Mouse (Mus musculus) heart, embryonic 16.5 days (tissue): Measurements from ENCODE around the gene Fam169a. TPM values are rescaled to one million over a fixed set of nuclear protein-coding genes. Genes with fewer than 3 reads are reported as not detected.
"Not testable (repeated sequence)": the region's sequence is repeated elsewhere in the genome, so short reads cannot be mapped to it uniquely, and the experiment has no call there.

Source experiments
- ATAC-seq: fragments of 200-750 bp; cut with Nextera tagmentation; replicated peaks from 2 replicates; pipeline ENCODE4 v1.8.0; 2017; ENCODE audit warnings: moderate number of reproducible peaks; ENCODE audit not compliant: insufficient read depth, low FRiP score; ENCODE audit errors: extremely low read depth
- H3K27ac ChIP-seq: fragments of 300-500 bp; sonication (generic); 2 replicates; pipeline ENCODE4 v1.5.1; 2014; ENCODE audit warnings: mild to moderate bottlenecking, low read length, control low read depth, moderate library complexity
- H3K27me3 ChIP-seq: fragments of 300-500 bp; sonication (generic); 2 replicates; pipeline ENCODE4 v1.6.1; 2014; ENCODE audit warnings: low read length, mixed read lengths; ENCODE audit not compliant: control insufficient read depth, insufficient read depth
- H3K36me3 ChIP-seq: fragments of 300-500 bp; sonication (generic); 2 replicates; pipeline ENCODE4 v1.6.1; 2014; ENCODE audit not compliant: control insufficient read depth, insufficient read depth
- H3K4me1 ChIP-seq: fragments of 300-500 bp; sonication (generic); 2 replicates; pipeline ENCODE4 v1.6.1; 2014; ENCODE audit warnings: low read length, mixed read lengths; ENCODE audit not compliant: control insufficient read depth, insufficient read depth
- H3K4me2 ChIP-seq: fragments of 300-500 bp; sonication (generic); 2 replicates; pipeline ENCODE4 v1.6.1; 2014; ENCODE audit warnings: low read depth, mild to moderate bottlenecking, control low read depth, low read length
- H3K4me3 ChIP-seq: fragments of 300-500 bp; sonication (generic); 2 replicates; pipeline ENCODE4 v1.5.1; 2014; ENCODE audit warnings: mild to moderate bottlenecking, control low read depth, low read length
- H3K9ac ChIP-seq: fragments of 300-500 bp; sonication (generic); 2 replicates; pipeline ENCODE4 v1.6.1; 2014; ENCODE audit warnings: low read length, control low read depth
- H3K9me3 ChIP-seq: fragments of 300-500 bp; sonication (generic); replicated peaks from 2 replicates; pipeline ENCODE4 v1.6.1; 2016; ENCODE audit warnings: low read length; ENCODE audit not compliant: control insufficient read depth
- WGBS: fragments of 180-500 bp; shearing (Covaris S2); extraction: QIAGEN DNeasy Blood & Tissue Kit; methylation state at CpG from one replicate; pipeline ENCODE4 v1.1.7; 2014; 5-methylcytosine and 5-hydroxymethylcytosine counted together
- polyA plus RNA-seq: library from polyadenylated mRNA; unstranded; fragments of >200 nt; fragmentation: Nextera tagmentation; extraction: Ambion mirVana; gene quantifications from 2 replicates; pipeline ENCODE4 v1.2.1, GENCODE M21; 2015

The Fam169a gene
- polyA plus RNA-seq, 1 experiment from 2014 or later: 2.5 TPM

- no peak for ATAC-seq
- Histone ChIP-seq H3K27ac (no peak overlapping the region), H3K4me1 (no peaks in the 10 kb centered on the region), H3K4me2 (no peak overlapping the region), H3K9me3 (no peaks in the 10 kb centered on the region), H3K36me3 (no peaks in the 10 kb centered on the region), H3K27me3 (no peaks in the 10 kb centered on the region), H3K9ac (no peak overlapping the region), H3K4me3 (no peak overlapping the region)
- whole genome bisulfite sequencing: 51% methylated on average over 4 of the region's 4 CpGs
Observed at GRCm38 (mm10) chr13:97057817-97058216, 9.3 kb upstream of the Fam169a start.

GRCm38 (mm10) chr13:97059746-97060145 lies 7.3 kb upstream of the Fam169a start:
- H3K4me1 ChIP-seq: no peaks in the 10 kb centered on the region
- ATAC-seq: no peak
- H3K36me3 ChIP-seq: no peaks in the 10 kb centered on the region
- H3K9me3 ChIP-seq: no peaks in the 10 kb centered on the region
- WGBS: 88% methylated on average over 6 of the region's 6 CpGs
- no peak overlapping the region for H3K4me2 ChIP-seq
- no peak overlapping the region for H3K27ac ChIP-seq
- H3K4me3 ChIP-seq: no peak overlapping the region
- H3K27me3 ChIP-seq: no peaks in the 10 kb centered on the region
- H3K9ac ChIP-seq: no peak overlapping the region

GRCm38 (mm10) chr13:97060331-97060730 lies 6.8 kb upstream of the Fam169a start:
- no peaks in the 10 kb centered on the region; the same call in 1 of the 2 replicates for H3K9me3 ChIP-seq
- 54% methylated on average over 4 of the region's 8 CpGs for WGBS
- no peak overlapping the region for H3K4me2 ChIP-seq
- H3K27ac ChIP-seq: no peak overlapping the region
- no peak overlapping the region for H3K9ac ChIP-seq
- no peak for ATAC-seq
- no peak overlapping the region for H3K4me3 ChIP-seq
- no peaks in the 10 kb centered on the region for H3K36me3 ChIP-seq
- no peaks in the 10 kb centered on the region for H3K4me1 ChIP-seq
- no peaks in the 10 kb centered on the region for H3K27me3 ChIP-seq

GRCm38 (mm10) chr13:97062151-97062550 lies 4.9 kb upstream of the Fam169a start:
- no peaks in the 10 kb centered on the region for H3K36me3 ChIP-seq
- no peak overlapping the region for H3K4me3 ChIP-seq
- H3K9ac ChIP-seq: no peak overlapping the region
- no peaks in the 10 kb centered on the region for H3K4me1 ChIP-seq
- no peak overlapping the region for H3K4me2 ChIP-seq
- WGBS: 87% methylated on average over 3 of the region's 3 CpGs
- H3K9me3 ChIP-seq: peaks cover 5% of the 10 kb centered on the region; the same call in 1 of the 2 replicates
- no peak for ATAC-seq
- H3K27me3 ChIP-seq: no peaks in the 10 kb centered on the region
- H3K27ac ChIP-seq: no peak overlapping the region

DNA sequence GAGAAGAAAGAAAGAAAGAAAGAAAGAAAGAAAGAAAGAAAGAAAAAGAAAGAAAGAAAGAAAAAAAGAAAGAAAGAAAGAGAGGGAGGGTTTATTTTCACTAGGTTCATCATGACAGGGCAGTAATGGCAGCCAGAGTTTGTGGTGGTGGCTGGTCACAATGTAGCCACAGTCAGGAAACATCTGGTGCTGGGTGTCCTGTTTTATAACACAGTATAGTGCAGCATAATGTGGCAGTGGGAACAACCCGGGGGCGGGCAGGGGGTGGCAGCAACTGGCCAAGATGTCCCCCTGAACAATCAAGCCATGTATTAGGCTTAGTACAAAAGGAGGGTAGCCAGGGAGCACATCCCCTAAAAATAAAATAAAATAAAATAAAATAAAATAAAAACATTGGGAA lies 3.7 kb upstream of the Fam169a start:
- Histone ChIP-seq H3K9me3 (peaks cover 5% of the 10 kb centered on the region; the same call in 1 of the 2 replicates), H3K36me3 (no peaks in the 10 kb centered on the region), H3K4me3 (no peak overlapping the region), H3K27me3 (no peaks in the 10 kb centered on the region), H3K9ac (no peak overlapping the region), H3K27ac (no peak overlapping the region), H3K4me2 (no peak overlapping the region), H3K4me1 (no peaks in the 10 kb centered on the region)
- ATAC-seq: no peak
- WGBS: 79% methylated on average over 2 of the region's 2 CpGs

DNA sequence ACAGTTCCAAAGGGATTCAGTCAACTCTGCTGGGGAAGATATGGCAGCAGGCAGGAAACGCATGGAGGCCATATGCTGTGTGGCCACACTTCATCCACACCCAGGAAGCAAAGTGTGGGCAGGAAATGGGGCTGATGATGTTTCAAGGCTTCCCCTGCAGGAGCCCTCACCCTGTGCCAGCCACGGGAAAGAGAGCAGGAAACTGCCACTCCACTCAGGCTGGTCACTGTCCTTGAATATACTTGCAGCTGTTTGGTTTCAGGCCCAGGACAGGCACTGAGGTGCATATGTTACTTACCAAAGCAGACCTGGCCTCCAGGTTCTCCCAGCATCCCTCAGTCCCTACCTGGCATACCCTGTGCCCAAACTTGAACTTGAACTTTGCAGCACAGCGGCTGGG lies 2.7 kb upstream of the Fam169a start:
- H3K9ac ChIP-seq: no peak overlapping the region
- H3K4me1 ChIP-seq: no peaks in the 10 kb centered on the region
- 41% methylated on average over 3 of the region's 3 CpGs for WGBS
- no peak overlapping the region for H3K4me3 ChIP-seq
- H3K4me2 ChIP-seq: no peak overlapping the region
- H3K27ac ChIP-seq: no peak overlapping the region
- no peak for ATAC-seq
- H3K36me3 ChIP-seq: no peaks in the 10 kb centered on the region
- peaks cover 5% of the 10 kb centered on the region; the same call in 1 of the 2 replicates for H3K9me3 ChIP-seq
- H3K27me3 ChIP-seq: no peaks in the 10 kb centered on the region

DNA sequence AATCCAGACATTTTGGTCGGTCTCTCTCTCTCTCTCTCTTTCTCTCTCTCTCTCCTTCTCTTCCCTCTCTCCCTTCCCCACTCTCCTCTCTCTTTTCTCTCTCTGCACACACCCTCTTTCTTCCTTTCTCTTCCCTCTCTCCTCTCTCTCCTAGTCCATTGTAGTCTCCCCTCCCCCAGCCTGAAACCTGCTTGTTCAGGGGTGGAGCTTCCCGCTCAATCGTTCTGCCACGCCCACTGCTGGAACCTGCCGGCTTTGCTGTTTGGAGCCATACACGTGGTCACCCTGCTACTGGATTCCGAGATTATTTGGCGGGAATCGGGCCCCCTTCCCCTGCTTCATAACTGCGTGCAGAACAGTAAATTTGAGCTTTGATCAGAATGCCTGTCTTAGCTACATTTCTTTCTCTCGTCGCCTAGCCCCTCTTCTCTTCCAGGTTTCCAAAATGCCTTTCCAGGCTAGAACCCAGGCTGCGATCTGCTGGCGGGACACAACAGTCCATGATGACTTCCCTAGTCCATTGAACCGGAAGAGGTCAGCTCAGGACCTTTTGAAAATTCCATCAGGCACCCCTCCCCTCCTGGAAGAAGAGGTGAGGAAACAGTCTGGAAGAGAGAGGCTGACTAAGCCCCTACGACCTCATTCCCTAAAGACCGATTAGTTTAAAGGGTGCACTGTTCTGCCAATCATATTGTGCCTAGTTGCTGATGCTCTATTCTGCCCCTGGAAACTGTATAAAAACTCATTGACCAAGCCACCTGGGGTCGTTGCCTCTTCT lies 2.1 kb upstream of the Fam169a start:
- H3K4me1 ChIP-seq, H3K36me3 ChIP-seq, H3K4me2 ChIP-seq, H3K27me3 ChIP-seq, H3K9ac ChIP-seq, H3K4me3 ChIP-seq, H3K9me3 ChIP-seq, H3K27ac ChIP-seq, ATAC-seq: not testable (repeated sequence)
- 46% methylated on average over 18 of the region's 18 CpGs for WGBS

GRCm38 (mm10) chr13:97067691-97068090 lies 605 bp downstream of the Fam169a start:
- H3K9ac ChIP-seq: no peak overlapping the region
- WGBS: 32% methylated on average over 6 of the region's 6 CpGs
- H3K4me3 ChIP-seq: no peak overlapping the region
- peaks cover 5% of the 10 kb centered on the region; the same call in 1 of the 2 replicates for H3K9me3 ChIP-seq
- ATAC-seq: no peak
- no peak overlapping the region for H3K27ac ChIP-seq
- H3K4me2 ChIP-seq: no peak overlapping the region
- H3K27me3 ChIP-seq: peaks cover 4% of the 10 kb centered on the region
- no peaks in the 10 kb centered on the region for H3K36me3 ChIP-seq
- no peaks in the 10 kb centered on the region; the same call in 1 of the 2 replicates for H3K4me1 ChIP-seq

GRCm38 (mm10) chr13:97068151-97068550 lies 1.1 kb downstream of the Fam169a start:
- Histone ChIP-seq H3K27me3 (peaks cover 6% of the 10 kb centered on the region), H3K4me3 (no peak overlapping the region), H3K4me2 (no peak overlapping the region), H3K36me3 (no peaks in the 10 kb centered on the region), H3K9ac (no peak overlapping the region), H3K9me3 (peaks cover 5% of the 10 kb centered on the region; the same call in 1 of the 2 replicates), H3K27ac (no peak overlapping the region), H3K4me1 (no peaks in the 10 kb centered on the region; the same call in 1 of the 2 replicates)
- 66% methylated on average over 8 of the region's 8 CpGs for WGBS
- ATAC-seq: no peak
